Mouse (Mus musculus): Measurements from ENCODE around the gene Ppard. TPM values are rescaled to one million over a fixed set of nuclear protein-coding genes. Genes with fewer than 3 reads are reported as not detected.

Ppard gene
- total RNA-seq (2023): 10 to 100 TPM; 29.7 to 30.2 TPM

DNA sequence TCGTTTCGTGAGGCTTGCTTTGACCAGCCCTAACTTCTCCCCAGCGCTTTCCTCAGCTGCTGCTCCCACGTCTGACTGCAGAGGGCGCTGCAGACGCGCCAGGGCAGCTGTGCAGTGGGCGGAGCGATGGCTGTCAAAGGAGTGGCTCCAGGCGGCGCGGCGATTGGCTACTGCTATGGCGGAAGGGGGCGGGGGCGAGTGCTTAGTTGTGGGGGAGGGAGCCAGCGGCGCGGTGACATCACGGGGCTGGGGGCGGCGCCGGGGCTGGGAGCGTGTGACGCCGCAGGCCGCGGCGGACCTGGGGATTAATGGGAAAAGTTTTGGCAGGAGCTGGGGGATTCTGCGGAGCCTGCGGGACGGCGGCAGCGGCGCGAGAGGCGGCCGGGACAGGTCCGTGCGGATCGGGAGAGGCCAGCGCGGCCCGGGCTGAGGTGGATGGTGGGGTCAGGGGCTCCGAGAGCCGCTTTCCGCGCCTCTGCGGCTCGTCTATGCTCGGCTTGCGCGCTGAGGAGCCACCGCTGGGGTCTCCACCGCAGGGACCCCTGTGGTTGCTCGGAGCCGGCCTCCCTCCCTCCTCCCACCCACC lies at the start of gene Ppard:
Gene Ppard (plus strand): TSS at position 226 of the 586 bp plus-strand sequence.

DNA sequence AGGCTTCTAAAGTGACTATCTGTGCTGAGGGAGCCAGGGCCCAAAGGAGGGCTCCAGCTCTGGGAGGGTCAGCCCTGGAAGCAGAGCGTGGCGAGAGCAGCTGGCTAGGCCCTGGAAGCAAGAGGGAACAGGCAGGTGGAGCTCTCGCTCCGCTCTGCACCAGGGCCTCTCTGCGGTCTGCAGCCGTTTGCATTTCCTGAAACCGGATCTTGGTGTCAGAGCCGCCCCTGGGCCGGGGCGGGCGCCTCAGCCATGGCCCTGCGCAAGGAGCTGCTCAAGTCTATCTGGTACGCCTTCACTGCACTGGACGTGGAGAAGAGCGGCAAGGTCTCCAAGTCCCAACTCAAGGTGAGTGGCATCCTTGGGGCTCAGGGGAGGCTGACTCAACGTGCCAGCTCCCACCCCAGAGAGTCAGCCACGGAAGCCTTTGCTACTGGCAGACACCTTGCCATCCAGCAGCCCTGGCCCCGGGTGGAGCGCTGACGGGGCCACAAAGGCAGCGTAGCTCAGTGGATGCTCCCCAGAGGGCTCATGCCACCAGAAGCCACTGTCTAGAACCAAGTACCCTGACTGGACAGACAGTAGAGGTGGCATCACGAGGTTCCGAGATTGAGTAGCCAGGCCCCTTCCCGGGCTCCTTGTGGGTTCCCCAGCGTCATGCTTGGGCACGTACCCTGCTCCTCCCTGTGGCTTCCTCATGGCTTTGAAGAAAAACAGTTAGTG lies 24.7 kb upstream of the Ppard start, which contains the start of gene Def6:
Gene Def6 (plus strand): TSS at position 188 of the 723 bp plus-strand sequence.

DNA sequence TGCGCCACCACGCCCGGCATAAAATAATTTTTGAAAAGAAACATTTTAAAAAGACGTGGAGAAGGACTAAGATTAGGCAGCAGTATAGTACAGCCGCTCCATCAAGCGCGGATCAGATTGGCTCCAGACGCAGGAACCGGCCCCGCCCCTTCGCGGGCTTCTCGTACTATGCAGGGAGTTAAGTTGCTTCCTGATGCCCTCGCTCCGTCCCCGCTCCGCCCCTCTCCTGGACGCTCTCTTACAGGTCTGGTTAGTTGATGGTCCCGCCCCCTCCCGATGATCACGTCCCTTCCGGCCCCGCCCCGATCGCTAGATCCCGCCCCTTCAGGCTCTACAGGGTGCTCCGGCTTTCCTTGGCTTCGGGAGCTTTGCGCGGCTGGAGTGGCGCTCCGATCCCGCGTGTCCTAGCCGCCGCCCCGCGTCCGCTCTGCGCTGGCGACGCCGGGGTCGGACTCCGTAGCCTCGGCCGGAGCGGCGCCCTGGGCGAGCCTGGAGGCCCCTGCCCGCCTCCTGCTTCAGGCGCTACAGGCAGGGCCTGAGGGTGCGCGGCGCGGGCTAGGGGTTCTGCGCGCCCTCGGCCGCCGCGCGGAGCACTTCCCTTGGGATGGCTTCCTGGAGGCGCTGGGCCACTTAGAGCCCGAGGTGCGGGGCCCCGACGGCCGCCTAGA lies 80.8 kb downstream of the Ppard start, which contains the start of gene Fance:
Gene Fance (plus strand): TSS at position 308 of the 668 bp plus-strand sequence.

DNA sequence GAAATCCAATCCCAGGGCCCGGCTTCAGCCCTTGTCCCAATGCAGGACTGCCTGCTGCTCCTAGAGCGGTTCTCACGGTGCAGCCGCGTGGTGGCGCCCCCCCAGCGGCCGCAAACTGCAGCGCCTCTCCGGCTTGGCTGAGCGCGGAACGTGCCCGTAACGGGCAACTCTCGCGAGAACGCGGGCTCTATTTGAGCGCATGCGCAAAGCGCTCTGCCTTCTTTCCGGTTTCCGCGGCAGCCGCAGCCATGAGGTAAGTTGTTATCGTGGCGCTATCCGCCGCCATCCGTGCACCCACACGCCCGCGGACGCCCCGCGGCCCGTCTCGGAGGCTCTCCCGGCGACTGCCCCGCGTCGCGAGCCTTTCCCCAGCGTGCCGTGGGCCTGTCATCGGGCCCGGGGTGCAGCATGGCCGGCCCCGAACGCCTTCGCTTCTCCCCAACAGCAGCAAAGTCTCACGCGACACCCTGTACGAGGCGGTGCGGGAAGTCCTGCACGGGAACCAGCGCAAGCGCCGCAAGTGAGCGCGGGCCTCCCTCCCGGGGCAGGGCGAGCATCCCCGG lies 95.9 kb downstream of the Ppard start, which contains the start of gene Rpl10a:
Gene Rpl10a (plus strand): TSS at position 106 of the 563 bp plus-strand sequence.

DNA sequence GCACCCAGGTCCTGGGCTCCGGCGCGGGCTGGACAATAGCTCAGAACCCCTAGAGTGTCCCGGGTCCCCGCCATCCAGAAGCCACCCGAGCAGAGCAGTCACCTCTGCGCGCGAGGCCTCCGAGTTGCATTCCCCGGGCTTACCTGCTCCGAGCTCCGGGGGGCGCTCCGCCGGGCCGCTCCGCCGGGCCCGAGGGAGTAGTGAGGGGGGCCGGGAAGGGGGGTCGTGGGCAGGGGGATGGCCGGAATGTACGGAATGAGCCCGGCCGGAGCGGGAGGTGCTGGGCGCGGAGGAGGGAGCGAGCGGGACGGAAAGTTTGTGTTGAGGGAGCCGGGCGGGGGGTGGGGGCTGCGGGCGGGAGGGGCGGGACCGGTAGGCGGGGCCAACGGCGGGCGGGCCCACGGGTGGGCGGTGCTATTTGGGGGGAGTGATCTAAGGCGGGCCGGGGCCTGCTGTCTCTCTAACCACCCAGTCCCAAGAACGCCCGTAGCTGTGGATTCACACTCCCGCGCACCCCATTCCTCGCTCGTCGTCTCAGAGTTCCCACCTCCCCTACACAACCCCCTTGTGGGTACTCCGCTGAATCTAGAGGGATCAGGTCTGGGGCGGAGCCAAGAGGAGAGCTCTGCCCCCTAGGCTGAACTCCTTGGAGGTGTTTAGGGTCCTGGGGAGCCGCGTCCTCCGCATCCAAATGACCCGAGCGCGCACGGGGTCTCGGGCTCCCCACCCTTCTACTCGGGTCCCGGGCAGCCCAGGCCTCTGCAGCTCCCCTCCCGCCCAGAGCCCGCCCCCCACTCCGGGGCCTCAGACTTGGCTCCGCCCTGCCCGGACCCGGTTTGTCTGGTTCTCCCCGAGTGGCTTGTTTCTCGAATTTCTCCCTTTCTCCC lies 118.2 kb downstream of the Ppard start, which contains the start of gene Tead3:
Gene Tead3 (minus strand): TSS at position 352 of the 887 bp plus-strand sequence.

Other genes starting within 250 kb of the Ppard start
- 1 to 10 TPM; 1.6 to 1.9 TPM for gene Tcp11, start 152.1 kb upstream of the Ppard start, total RNA-seq (2023)
- gene Scube3, start 90.6 kb upstream of the Ppard start, total RNA-seq (2023): not detected
- 10 to 100 TPM; 14.2 to 21.3 TPM for gene Zfp523, start 55.6 kb upstream of the Ppard start, total RNA-seq (2023)
- gene Def6, start 24.9 kb upstream of the Ppard start, total RNA-seq (2023): 100 to 1,000 TPM; 159 to 184 TPM
- 10 to 100 TPM; 30.9 to 33.8 TPM for gene Fance, start 80.8 kb downstream of the Ppard start, total RNA-seq (2023)
- gene Rpl10a, start 95.8 kb downstream of the Ppard start, total RNA-seq (2023): 1,000 to 10,000 TPM; 2,031 to 2,062 TPM
- gene Tead3, start 118.1 kb downstream of the Ppard start, total RNA-seq (2023): not detected
- gene Tulp1, start 132.5 kb downstream of the Ppard start, total RNA-seq (2023): under 1 TPM; 0.47 TPM

Data from T-cell, adult 66 days (primary cell).